Mouse (Mus musculus) limb, embryonic 13.5 days (tissue): ENCODE data around the gene Atp8a1. TPM values are rescaled to one million over a fixed set of nuclear protein-coding genes. Genes with fewer than 3 reads are reported as not detected.

ENCODE experiments used
- ATAC-seq: fragments of 200-750 bp; cut with Nextera tagmentation; 2 replicates; pipeline ENCODE4 v1.8.0; 2017; ENCODE audit warnings: low read depth, moderate number of reproducible peaks, moderate TSS enrichment; ENCODE audit not compliant: low FRiP score
- H3K27ac ChIP-seq: fragments of 300-500 bp; sonication (generic); 2 replicates; pipeline ENCODE4 v1.5.1; 2015; ENCODE audit warnings: inconsistent platforms, mild to moderate bottlenecking, moderate library complexity
- H3K27me3 ChIP-seq: fragments of 300-500 bp; sonication (generic); 2 replicates; pipeline ENCODE4 v1.6.1; 2015; ENCODE audit warnings: mild to moderate bottlenecking, inconsistent platforms
- H3K36me3 ChIP-seq: fragments of 300-500 bp; sonication (generic); 2 replicates; pipeline ENCODE4 v1.6.1; 2015; ENCODE audit warnings: inconsistent platforms, mild to moderate bottlenecking, moderate library complexity
- H3K4me1 ChIP-seq: fragments of 300-500 bp; sonication (generic); 2 replicates; pipeline ENCODE4 v1.6.1; 2015; ENCODE audit warnings: inconsistent platforms
- H3K4me2 ChIP-seq: fragments of 300-500 bp; sonication (generic); replicated peaks from 2 replicates; pipeline ENCODE4 v1.6.1; 2015; ENCODE audit warnings: inconsistent platforms, mild to moderate bottlenecking, moderate library complexity
- H3K4me3 ChIP-seq: fragments of 300-500 bp; sonication (generic); 2 replicates; pipeline ENCODE4 v1.5.1; 2015; ENCODE audit warnings: moderate library complexity, mild to moderate bottlenecking, inconsistent platforms
- H3K9ac ChIP-seq: fragments of 300-500 bp; sonication (generic); 2 replicates; pipeline ENCODE4 v1.6.1; 2015; ENCODE audit warnings: mild to moderate bottlenecking, inconsistent platforms
- H3K9me3 ChIP-seq: fragments of 300-500 bp; sonication (generic); 2 replicates; pipeline ENCODE4 v1.6.1; 2016; ENCODE audit warnings: inconsistent platforms
- WGBS: fragments of 180-500 bp; shearing (Covaris S2); methylation state at CpG from one replicate; pipeline ENCODE4 v1.1.7; 2015; 5-methylcytosine and 5-hydroxymethylcytosine counted together
- polyA plus RNA-seq: library from polyadenylated mRNA; unstranded; fragments of >200 nt; fragmentation: Nextera tagmentation; extraction: Ambion mirVana; gene quantifications from 2 replicates; pipeline ENCODE4 v1.2.1, GENCODE M21; 2015

Gene Atp8a1
- polyA plus RNA-seq = 4.7 and 5.4 TPM in 2 replicates

DNA sequence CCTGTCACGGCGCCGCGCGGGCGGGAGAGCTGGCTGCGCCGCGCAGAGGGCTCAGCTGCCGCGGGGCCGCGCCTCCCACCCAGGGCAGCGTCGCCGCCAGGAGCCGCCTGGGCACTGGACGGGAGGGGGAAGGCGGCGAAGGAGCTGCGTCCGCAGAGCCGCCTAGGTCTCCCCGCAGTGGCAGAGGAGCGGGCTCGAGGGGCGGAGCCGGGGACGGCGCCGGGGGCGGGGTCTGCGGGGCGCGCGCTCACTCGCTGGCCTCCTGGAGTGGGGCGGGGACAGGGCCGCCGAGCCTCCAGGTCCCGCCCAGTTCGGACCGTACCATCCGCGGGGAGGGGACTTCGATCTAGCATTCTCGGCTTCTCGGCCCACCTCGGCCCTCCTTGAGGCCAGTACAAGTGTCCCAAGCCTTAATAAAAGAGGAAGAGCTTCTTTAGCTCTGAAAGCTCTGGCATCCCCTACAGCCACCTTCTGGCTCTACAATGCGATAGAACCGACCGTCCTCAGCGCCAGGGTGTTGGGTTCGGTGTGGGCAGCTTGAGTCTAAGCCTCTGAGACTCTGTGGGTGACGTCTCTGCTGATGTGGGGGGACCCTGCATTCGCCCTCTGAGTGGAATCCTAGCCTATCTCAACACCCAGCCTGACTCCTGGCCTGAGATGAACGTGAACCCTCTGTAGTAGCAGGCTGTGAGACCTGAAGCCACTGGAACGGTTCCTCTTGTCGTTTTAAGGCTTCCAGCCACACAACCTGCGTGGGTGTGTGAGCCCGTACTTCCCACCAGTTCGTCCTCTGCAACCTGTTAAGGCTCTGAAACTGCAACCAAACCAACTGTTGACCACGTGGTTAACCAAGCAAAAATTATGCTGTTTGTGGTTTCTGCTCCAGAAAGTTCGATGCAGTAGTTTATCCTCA, at the start of gene Atp8a1:
Gene Atp8a1, minus strand, starts transcription at position 182 of the 913 bp plus-strand sequence.
- Histone ChIP-seq H3K4me1 (peaks cover 15% of the 10 kb centered on the region; the same call in 1 of the 2 replicates), H3K4me2 (peak within 1 kb of the TSS; percentile 97), H3K27ac (peak within 1 kb of the TSS; percentile 74), H3K9me3 (no peaks in the 10 kb centered on the region), H3K36me3 (no peaks in the 10 kb centered on the region), H3K9ac (peak within 1 kb of the TSS; percentile 72), H3K4me3 (peak within 1 kb of the TSS; percentile 79), H3K27me3 (peaks cover 26% of the 10 kb centered on the region)
- peak; percentile 98 for ATAC-seq
- under 1% methylated on average over 42 of the region's 64 CpGs for WGBS

DNA sequence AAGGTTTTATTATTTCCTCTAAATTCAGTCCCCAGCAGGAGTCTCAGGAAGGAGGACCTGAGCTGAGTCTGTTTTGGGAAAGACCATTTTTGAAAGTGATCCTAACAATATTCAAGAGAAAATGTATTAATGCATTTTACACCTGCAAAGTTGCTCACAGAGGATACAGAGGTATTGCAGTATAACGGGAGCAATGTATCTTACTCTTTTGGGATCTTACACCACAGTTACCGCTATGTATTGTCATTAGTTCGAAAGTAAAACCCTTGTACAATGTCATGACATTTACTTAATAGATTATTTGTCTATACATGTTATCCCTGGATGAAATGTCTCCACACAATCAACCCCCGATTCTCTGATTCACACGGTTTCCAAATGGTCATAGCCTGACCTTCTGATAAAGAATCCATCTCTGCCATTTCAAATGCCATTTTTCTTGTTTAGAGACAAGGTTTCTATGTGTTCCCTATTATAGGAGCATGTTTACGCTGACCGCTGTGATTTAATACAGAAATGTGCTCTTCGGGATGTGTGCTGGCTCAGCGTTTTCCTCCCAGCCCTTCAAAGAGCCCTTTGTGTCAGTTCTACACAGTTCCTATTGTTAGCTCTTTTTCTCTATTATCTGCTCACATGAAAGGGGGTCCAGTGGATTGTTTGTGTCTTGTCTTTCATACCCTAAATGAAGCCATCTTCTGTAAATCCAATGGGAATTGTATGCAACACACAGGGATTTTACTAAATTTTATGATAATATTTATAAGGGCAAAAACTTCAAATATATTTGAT, 37.4 kb upstream of the Atp8a1 start:
- Histone ChIP-seq H3K4me1 (no peaks in the 10 kb centered on the region), H3K9ac (no peak overlapping the region), H3K9me3 (no peaks in the 10 kb centered on the region), H3K36me3 (no peaks in the 10 kb centered on the region), H3K27me3 (no peaks in the 10 kb centered on the region), H3K27ac (no peak overlapping the region), H3K4me2 (no peak overlapping the region), H3K4me3 (no peak overlapping the region)
- no peak for ATAC-seq
- WGBS = 86% methylated on average over 9 of the region's 9 CpGs

DNA sequence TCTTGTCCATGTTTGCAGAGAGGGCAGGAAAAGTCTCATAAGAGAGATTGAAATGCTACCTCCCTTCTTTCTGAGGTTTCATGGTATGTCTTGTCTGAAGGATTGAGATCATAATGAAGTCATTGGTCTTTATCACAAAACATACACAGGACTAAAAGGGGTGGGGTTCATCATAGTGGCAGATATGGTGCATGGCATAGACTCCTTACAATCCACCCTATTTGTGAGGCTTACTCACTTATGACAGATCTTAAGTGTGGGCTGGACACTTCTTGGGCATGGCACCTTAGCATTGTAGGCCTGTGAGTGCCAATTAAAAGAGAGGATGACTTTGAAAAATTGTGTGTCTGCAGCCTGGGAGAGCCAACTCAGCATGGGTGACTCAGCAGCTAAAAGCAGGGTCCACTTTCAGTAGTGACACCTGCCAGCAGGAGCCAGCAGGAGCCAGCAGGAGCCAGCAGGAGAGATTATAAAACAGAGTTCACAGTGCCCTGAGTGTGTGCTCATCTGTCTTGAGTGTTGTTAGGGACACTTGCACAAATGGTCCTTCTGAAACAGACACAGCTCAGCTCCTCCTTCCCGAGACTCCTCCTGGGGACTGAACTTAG, 36.4 kb upstream of the Atp8a1 start:
- H3K4me3 ChIP-seq = no peak overlapping the region
- no peak overlapping the region for H3K9ac ChIP-seq
- no peaks in the 10 kb centered on the region for H3K9me3 ChIP-seq
- no peak for ATAC-seq
- WGBS = 58% methylated on average over 1 of the region's 1 CpGs
- H3K27ac ChIP-seq = no peak overlapping the region
- H3K27me3 ChIP-seq = no peaks in the 10 kb centered on the region
- no peak overlapping the region for H3K4me2 ChIP-seq
- H3K36me3 ChIP-seq = no peaks in the 10 kb centered on the region
- no peaks in the 10 kb centered on the region for H3K4me1 ChIP-seq

DNA sequence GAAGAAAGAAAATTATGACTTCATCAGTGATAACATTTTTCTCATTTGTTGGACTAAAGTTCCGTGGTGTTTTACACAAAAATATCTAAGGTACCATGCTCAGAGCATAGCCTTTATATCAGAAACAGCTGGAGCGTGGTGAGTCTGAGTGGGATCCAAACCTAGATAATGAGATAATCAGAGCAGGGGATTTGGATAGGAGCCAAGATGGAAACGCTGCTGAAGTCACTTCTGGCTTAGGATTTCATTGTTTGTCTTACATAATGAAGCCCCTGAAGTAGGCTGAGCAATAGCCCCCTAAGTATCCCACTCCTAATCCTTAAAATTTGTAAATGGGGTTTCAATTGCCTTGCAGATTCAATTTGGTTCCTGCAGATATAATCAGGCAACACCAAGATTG, 24.2 kb upstream of the Atp8a1 start:
- 44% methylated on average over 3 of the region's 3 CpGs for WGBS
- Histone ChIP-seq H3K4me3 (no peak overlapping the region), H3K27ac (no peak overlapping the region), H3K4me1 (no peaks in the 10 kb centered on the region), H3K9ac (no peak overlapping the region), H3K36me3 (no peaks in the 10 kb centered on the region), H3K27me3 (no peaks in the 10 kb centered on the region), H3K4me2 (no peak overlapping the region), H3K9me3 (no peaks in the 10 kb centered on the region)
- ATAC-seq = no peak

DNA sequence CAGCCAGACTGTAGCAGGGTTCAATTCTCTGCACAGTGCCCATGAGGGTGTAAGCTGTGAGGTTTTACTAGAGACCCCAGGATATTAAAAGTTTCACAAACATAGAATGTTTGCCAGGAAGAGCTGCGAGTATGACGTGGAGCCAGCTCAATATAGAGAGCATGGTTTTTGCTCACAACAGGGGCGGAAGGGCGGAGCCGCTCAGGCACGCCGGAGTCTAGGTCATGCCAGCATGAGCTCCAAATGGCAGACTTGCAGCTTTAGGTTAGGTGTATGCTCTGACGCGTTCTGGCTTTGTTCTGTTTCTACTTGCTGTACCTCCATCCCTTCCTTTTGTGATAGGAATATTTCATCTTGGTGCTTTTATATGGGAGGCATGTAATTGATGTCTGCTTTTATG, 19.0 kb upstream of the Atp8a1 start:
- Histone ChIP-seq H3K4me2 (no peak overlapping the region), H3K9ac (no peak overlapping the region), H3K4me3 (no peak overlapping the region), H3K4me1 (no peaks in the 10 kb centered on the region), H3K27me3 (no peaks in the 10 kb centered on the region), H3K27ac (no peak overlapping the region), H3K9me3 (no peaks in the 10 kb centered on the region), H3K36me3 (no peaks in the 10 kb centered on the region)
- ATAC-seq = peak; percentile 57; the same call in 1 of the 2 replicates
- 74% methylated on average over 9 of the region's 9 CpGs for WGBS

DNA sequence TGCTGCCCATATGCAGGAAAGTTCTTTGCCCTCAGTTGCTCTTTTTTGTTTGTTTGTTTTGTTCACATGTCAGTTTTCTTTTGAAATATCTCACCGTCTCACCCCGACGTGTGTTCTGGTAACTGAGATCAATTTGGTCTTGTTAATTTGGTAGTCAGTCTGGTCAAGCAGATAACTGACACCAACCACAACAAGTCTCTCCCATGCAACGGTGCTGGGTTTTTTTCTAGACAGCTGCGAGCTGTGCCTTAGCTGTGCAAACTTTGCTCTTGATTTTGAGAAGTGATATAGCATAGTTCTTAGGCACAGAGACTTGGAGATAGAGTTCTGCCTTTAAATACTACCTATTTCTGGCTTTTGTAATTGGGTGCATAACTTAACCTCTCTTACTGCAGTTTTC, 18.4 kb upstream of the Atp8a1 start:
- no peak overlapping the region for H3K27ac ChIP-seq
- no peaks in the 10 kb centered on the region for H3K36me3 ChIP-seq
- H3K9ac ChIP-seq = no peak overlapping the region
- no peaks in the 10 kb centered on the region for H3K9me3 ChIP-seq
- H3K4me3 ChIP-seq = no peak overlapping the region
- no peaks in the 10 kb centered on the region for H3K4me1 ChIP-seq
- 80% methylated on average over 5 of the region's 5 CpGs for WGBS
- ATAC-seq = no peak; the same call in 1 of the 2 replicates
- H3K4me2 ChIP-seq = no peak overlapping the region
- H3K27me3 ChIP-seq = no peaks in the 10 kb centered on the region

DNA sequence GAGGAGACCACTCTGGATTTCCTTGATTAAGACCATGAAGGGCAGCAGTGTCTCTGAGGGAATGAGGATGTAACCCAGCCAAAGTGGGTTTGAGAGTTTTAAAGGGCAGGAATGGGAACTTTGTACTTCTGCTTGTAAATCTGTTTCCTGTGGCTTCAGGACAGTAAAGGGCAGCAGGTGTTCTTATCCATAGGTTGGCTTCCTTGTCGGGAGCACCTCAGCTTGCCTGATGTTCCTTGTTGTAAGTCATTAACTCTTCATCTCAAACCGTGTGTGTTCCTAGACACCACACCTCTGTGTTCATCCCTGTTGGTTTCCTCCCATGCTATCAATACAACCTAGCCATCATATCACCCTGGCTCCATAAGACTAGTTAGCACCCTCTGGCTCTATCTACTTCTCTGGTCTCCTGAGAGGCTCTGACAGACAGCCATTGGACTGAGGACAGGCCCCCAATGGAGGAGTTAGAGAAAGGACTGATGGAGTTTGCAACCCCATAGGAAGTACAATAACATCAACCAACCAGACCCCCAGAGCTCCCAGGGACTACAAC, 17.4 kb upstream of the Atp8a1 start:
- no peak for ATAC-seq
- H3K9me3 ChIP-seq = no peaks in the 10 kb centered on the region
- H3K9ac ChIP-seq = no peak overlapping the region
- no peak overlapping the region for H3K4me2 ChIP-seq
- H3K36me3 ChIP-seq = no peaks in the 10 kb centered on the region
- no peak overlapping the region for H3K4me3 ChIP-seq
- WGBS = 64% methylated on average over 2 of the region's 2 CpGs
- no peak overlapping the region for H3K27ac ChIP-seq
- no peaks in the 10 kb centered on the region for H3K4me1 ChIP-seq
- H3K27me3 ChIP-seq = no peaks in the 10 kb centered on the region

DNA sequence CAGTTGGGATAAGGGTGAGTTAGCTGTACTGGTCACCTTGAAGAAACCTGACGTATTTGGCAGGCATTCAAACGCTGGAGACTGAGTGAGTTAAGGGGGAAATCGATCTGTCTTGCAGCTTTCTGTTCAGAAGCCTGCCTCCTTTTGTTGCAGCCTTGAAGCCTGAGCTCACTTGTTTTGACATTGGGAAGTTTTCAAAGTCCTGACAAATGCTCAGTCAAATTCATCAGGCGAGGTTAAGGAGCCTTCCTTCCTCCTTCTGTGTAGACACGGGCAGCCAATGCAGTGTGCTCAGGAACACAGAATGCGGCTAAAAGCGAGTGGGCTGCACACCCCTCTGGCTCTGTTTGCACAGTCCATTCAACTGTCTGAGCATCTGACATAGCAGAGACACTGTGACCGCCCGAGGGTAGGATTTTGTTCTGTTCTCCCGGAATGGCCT, 16.7 kb upstream of the Atp8a1 start:
- H3K36me3 ChIP-seq = no peaks in the 10 kb centered on the region
- no peak overlapping the region for H3K27ac ChIP-seq
- no peak for ATAC-seq
- H3K4me3 ChIP-seq = no peak overlapping the region
- H3K9ac ChIP-seq = no peak overlapping the region
- H3K9me3 ChIP-seq = no peaks in the 10 kb centered on the region
- H3K4me1 ChIP-seq = no peaks in the 10 kb centered on the region
- no peaks in the 10 kb centered on the region for H3K27me3 ChIP-seq
- WGBS = 65% methylated on average over 10 of the region's 10 CpGs
- H3K4me2 ChIP-seq = no peak overlapping the region

DNA sequence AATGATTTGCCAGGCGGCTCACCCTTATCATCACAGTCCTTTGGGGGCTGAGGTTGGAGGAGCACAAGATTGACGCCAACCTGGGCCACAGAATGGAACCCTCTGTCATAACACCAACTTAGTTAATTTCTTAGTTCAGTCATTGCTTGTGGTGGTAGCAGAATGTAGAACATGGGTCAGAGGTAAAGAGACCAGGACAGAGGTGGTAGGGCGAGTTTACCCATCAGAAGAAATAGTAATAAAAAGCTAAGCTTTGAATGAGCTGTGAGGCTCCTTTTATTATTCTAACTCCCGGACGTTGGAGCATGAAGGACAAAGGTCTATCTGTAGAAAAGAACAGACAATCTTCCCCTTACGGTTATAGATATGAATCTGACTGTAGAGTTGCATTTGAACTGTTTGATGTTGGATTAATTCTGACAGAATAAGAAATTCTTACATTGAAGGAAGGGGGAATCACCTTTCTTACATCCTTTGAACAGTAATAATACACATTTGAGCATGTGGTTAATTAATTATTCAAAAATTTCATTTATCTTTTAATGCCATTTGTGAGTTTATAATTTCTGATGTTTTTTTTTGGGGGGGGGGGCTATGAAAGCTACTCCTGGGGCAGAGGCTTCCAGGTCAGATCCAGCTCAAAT, 7.9 kb upstream of the Atp8a1 start:
- Histone ChIP-seq H3K27ac (no peak overlapping the region), H3K4me3 (no peak overlapping the region), H3K9ac (no peak overlapping the region), H3K4me2 (no peak overlapping the region), H3K36me3 (no peaks in the 10 kb centered on the region), H3K27me3 (no peaks in the 10 kb centered on the region), H3K9me3 (no peaks in the 10 kb centered on the region), H3K4me1 (no peaks in the 10 kb centered on the region)
- 83% methylated on average over 6 of the region's 6 CpGs for WGBS
- no peak for ATAC-seq

DNA sequence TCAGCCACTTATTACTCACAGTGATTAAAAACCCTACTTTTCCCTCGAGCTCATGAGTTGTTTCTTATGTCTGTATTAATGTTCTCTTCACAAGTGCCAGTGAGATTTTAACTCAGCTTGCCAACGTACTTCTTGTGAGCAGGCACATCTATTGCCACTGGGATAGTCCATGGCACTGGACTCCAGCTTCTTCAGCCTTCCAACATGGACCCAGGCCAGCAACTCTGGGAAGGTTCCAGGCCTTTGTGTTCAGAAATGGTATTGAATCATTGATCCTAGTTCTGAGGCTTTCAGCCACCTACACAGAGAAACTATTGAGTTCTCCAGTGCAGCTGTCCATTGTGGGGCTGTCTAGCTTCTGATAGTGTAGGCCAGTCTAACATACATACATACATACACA, 5.6 kb upstream of the Atp8a1 start:
- 73% methylated on average over 2 of the region's 2 CpGs for WGBS
- no peak overlapping the region for H3K4me3 ChIP-seq
- H3K9me3 ChIP-seq = no peaks in the 10 kb centered on the region
- no peak overlapping the region for H3K9ac ChIP-seq
- no peaks in the 10 kb centered on the region for H3K4me1 ChIP-seq
- no peak overlapping the region for H3K4me2 ChIP-seq
- H3K27me3 ChIP-seq = 0 out of 2 replicates have a peak, but pooled peaks cover 2% of the 10 kb centered on the region
- ATAC-seq = no peak
- H3K36me3 ChIP-seq = no peaks in the 10 kb centered on the region
- H3K27ac ChIP-seq = no peak overlapping the region

DNA sequence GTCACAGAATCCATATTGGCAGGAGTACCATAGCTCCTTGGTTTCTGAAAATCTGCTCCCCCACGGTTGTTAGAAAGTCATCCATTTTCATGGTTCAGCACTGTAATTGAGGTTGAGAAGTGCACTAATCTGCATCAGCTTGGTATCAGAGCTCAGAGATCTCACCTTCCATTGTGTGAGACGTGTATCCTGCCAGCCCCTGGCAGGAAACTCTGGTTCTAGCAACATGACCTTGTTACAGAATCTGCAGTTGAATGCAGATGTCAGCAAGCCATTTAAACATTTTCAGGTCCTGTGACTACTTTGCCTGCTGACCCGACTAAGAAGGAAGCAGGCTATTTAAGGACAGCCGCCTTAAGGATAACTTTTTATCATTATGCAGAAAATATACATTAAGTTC, 2.2 kb upstream of the Atp8a1 start:
- WGBS = 71% methylated on average over 4 of the region's 4 CpGs
- Histone ChIP-seq H3K4me2 (no peak overlapping the region), H3K27me3 (peaks cover 25% of the 10 kb centered on the region), H3K9ac (no peak overlapping the region), H3K4me3 (no peak overlapping the region), H3K9me3 (no peaks in the 10 kb centered on the region), H3K4me1 (peaks cover 13% of the 10 kb centered on the region; the same call in 1 of the 2 replicates), H3K27ac (no peak overlapping the region), H3K36me3 (no peaks in the 10 kb centered on the region)
- no peak for ATAC-seq
